Mouse (Mus musculus) kidney, postnatal 10 days (tissue): ENCODE measurements at regions not wholly inside any gene's neighbourhood (a gene's known extent, or its start where the extent isn't known, plus 50 kb on each side); places are given as distances from the start of the nearest gene placed in this dataset.

Experiments
- DNase-seq: peaks from one replicate; pipeline ENCODE4 v3.0.0; 2021; ENCODE audit warnings: mixed read lengths

- no peak for DNase-seq
Measured at GRCm38 (mm10) chr6:51287807-51288206, 144.7 kb upstream of the Nfe2l3 start.

GRCm38 (mm10) chr6:51288306-51289066, 144.0 kb upstream of the Nfe2l3 start:
- no peak for DNase-seq

- no peak for DNase-seq
Measured at GRCm38 (mm10) chr6:51289067-51289725, 143.3 kb upstream of the Nfe2l3 start.

GRCm38 (mm10) chr6:51300694-51301417, 131.6 kb upstream of the Nfe2l3 start:
- DNase-seq = no peak

- no peak for DNase-seq
Measured at GRCm38 (mm10) chr6:51301831-51302230, 130.6 kb upstream of the Nfe2l3 start.

- no peak for DNase-seq
Measured at GRCm38 (mm10) chr6:51302240-51302639, 130.2 kb upstream of the Nfe2l3 start.

- DNase-seq = no peak
Measured at GRCm38 (mm10) chr6:51318341-51318740, 114.1 kb upstream of the Nfe2l3 start.

- no peak for DNase-seq
Measured at GRCm38 (mm10) chr6:51320019-51320418, 112.5 kb upstream of the Nfe2l3 start.

GRCm38 (mm10) chr6:51320676-51321419, 111.6 kb upstream of the Nfe2l3 start:
- no peak for DNase-seq

GRCm38 (mm10) chr6:51326103-51326829, 106.2 kb upstream of the Nfe2l3 start:
- DNase-seq = no peak

- DNase-seq = no peak
Measured at GRCm38 (mm10) chr6:51329070-51329995, 103.1 kb upstream of the Nfe2l3 start.

GRCm38 (mm10) chr6:51330069-51330706, 102.3 kb upstream of the Nfe2l3 start:
- no peak for DNase-seq

GRCm38 (mm10) chr6:51332841-51333240, 99.6 kb upstream of the Nfe2l3 start:
- DNase-seq = peak; percentile 31

GRCm38 (mm10) chr6:51333722-51334360, 98.6 kb upstream of the Nfe2l3 start:
- peak; percentile 74 for DNase-seq

- no peak for DNase-seq
Measured at GRCm38 (mm10) chr6:51335314-51335713, 97.2 kb upstream of the Nfe2l3 start.

- no peak for DNase-seq
Measured at GRCm38 (mm10) chr6:51339301-51339700, 93.2 kb upstream of the Nfe2l3 start.

GRCm38 (mm10) chr6:51347721-51348120, 84.7 kb upstream of the Nfe2l3 start:
- DNase-seq = no peak

- DNase-seq = no peak
Measured at GRCm38 (mm10) chr6:51349771-51350170, 82.7 kb upstream of the Nfe2l3 start.

GRCm38 (mm10) chr6:51355041-51355440, 77.4 kb upstream of the Nfe2l3 start:
- DNase-seq = no peak

GRCm38 (mm10) chr6:51361611-51362180, 70.8 kb upstream of the Nfe2l3 start:
- DNase-seq = no peak
